Mouse (Mus musculus) lung, postnatal 0 days (tissue): ENCODE data around the gene Spns3.

ENCODE experiments used
- CTCF ChIP-seq: IDR thresholded peaks from 2 replicates; pipeline ENCODE4 v1.5.1; 2016; ENCODE audit warnings: antibody characterized with exemption, mild to moderate bottlenecking
- EP300 ChIP-seq: IDR thresholded peaks from 2 replicates; pipeline ENCODE4 v1.6.1; 2016; ENCODE audit warnings: antibody characterized with exemption, mild to moderate bottlenecking, control low read depth

GRCm38 (mm10) chr11:72503501-72503921 is 46.8 kb downstream of the Spns3 start:
- no peak for TF ChIP-seq CTCF
- no peak for TF ChIP-seq EP300
